Mouse (Mus musculus) cerebellum, adult (tissue): ENCODE results near the gene Ptpro.
"Not testable (repeated sequence)": the region's sequence is repeated elsewhere in the genome, so short reads cannot be mapped to it uniquely, and the experiment has no call there.

ENCODE experiments used
- ATAC-seq: cut with Nextera tagmentation; 2 replicates; pipeline ENCODE4 v1.9.2; 2017; ENCODE audit warnings: mild to moderate bottlenecking, moderate library complexity, mixed read lengths; ENCODE audit not compliant: insufficient number of reproducible peaks, low FRiP score, low TSS enrichment

The Ptpro gene

GRCm38 (mm10) chr6:137440559-137441486 is 188.7 kb downstream of the Ptpro start:
- no peak for ATAC-seq

- ATAC-seq: no peak
Measured at GRCm38 (mm10) chr6:137443089-137443488, 191.0 kb downstream of the Ptpro start.

GRCm38 (mm10) chr6:137446116-137446515 is 194.0 kb downstream of the Ptpro start:
- ATAC-seq: peak; percentile 81

GRCm38 (mm10) chr6:137455537-137456041 is 203.5 kb downstream of the Ptpro start:
- ATAC-seq: peak; percentile 86

- 0 out of 2 replicates have a peak, but pooled peaks have one; percentile 11 for ATAC-seq
Measured at GRCm38 (mm10) chr6:137456064-137456463, 203.9 kb downstream of the Ptpro start.

GRCm38 (mm10) chr6:137457210-137457609 is 205.1 kb downstream of the Ptpro start:
- no peak for ATAC-seq

GRCm38 (mm10) chr6:137458136-137458535 is 206.0 kb downstream of the Ptpro start:
- no peak for ATAC-seq

GRCm38 (mm10) chr6:137463771-137464170 is 211.7 kb downstream of the Ptpro start:
- no peak for ATAC-seq

GRCm38 (mm10) chr6:137465253-137465652 is 213.1 kb downstream of the Ptpro start:
- peak; percentile 98 for ATAC-seq

GRCm38 (mm10) chr6:137466256-137466655 is 214.1 kb downstream of the Ptpro start:
- no peak for ATAC-seq

- ATAC-seq: no peak
Measured at GRCm38 (mm10) chr6:137467696-137468095, 215.6 kb downstream of the Ptpro start.

- ATAC-seq: no peak
Measured at GRCm38 (mm10) chr6:137469541-137469940, 217.4 kb downstream of the Ptpro start.

- ATAC-seq: peak; percentile 68
Measured at GRCm38 (mm10) chr6:137470901-137471598, 218.9 kb downstream of the Ptpro start.

- no peak for ATAC-seq
Measured at GRCm38 (mm10) chr6:137472129-137472528, 220.0 kb downstream of the Ptpro start.

GRCm38 (mm10) chr6:137473433-137473832 is 221.3 kb downstream of the Ptpro start:
- no peak for ATAC-seq

GRCm38 (mm10) chr6:137475695-137476094 is 223.6 kb downstream of the Ptpro start:
- ATAC-seq: not testable (repeated sequence)

- no peak for ATAC-seq
Measured at GRCm38 (mm10) chr6:137482891-137483290, 230.8 kb downstream of the Ptpro start.

- ATAC-seq: no peak
Measured at GRCm38 (mm10) chr6:137487443-137487842, 235.3 kb downstream of the Ptpro start.

- no peak for ATAC-seq
Measured at GRCm38 (mm10) chr6:137490115-137490514, 238.0 kb downstream of the Ptpro start.

- no peak for ATAC-seq
Measured at GRCm38 (mm10) chr6:137491659-137492058, 239.5 kb downstream of the Ptpro start.

GRCm38 (mm10) chr6:137492582-137492981 is 240.5 kb downstream of the Ptpro start:
- ATAC-seq: no peak
